Mouse (Mus musculus) thymus, adult 2 months (tissue): ENCODE results near the gene Ppp4r1.

Experiments used
- CTCF ChIP-seq: fragments of 200-500 bp; IDR thresholded peaks from 2 replicates; pipeline ENCODE4 v1.5.1; 2012; ENCODE audit warnings: mild to moderate bottlenecking, control low read depth, low read length, moderate library complexity, borderline replicate concordance; ENCODE audit not compliant: control insufficient read depth, poor library complexity, insufficient read depth; ENCODE audit errors: extremely low read depth
- POLR2A ChIP-seq: fragments of 200-500 bp; IDR thresholded peaks from 2 replicates; pipeline ENCODE4 v1.6.1; 2012; ENCODE audit warnings: mild to moderate bottlenecking, low read length, control low read depth, moderate library complexity; ENCODE audit not compliant: control insufficient read depth, poor library complexity, insufficient read depth; ENCODE audit errors: extremely low read depth

- TF ChIP-seq CTCF (no peak), POLR2A (no peak)
These were observed 71.6 kb downstream of the Ppp4r1 start for GRCm38 (mm10) chr17:65854006-65854405.
